ENCODE assay signal across 9 mouse cellular contexts in genomic region chr2:176798312-176798711, GRCm38 (mm10). TPM values are rescaled to one million over a fixed set of nuclear protein-coding genes. Genes with fewer than 3 reads are reported as not detected.
DNase-seq lines count a peak whose midpoint lies in the region; ATAC-seq and TF ChIP-seq lines count a peak whose summit lies in the region.
"Not testable (repeated sequence)": the region's sequence is repeated elsewhere in the genome, so short reads cannot be mapped to it uniquely, and the experiment has no call there.
"Had no signal": no experiment of that assay in that cellular context is flagged by ENCODE, and none has a peak within 500 bp of the region (broad histone marks: within the 10 kb centered on the region; RNA-seq: fewer than 3 reads in every experiment).

Gm14295 (plus strand) TSS chr2:176798612.

- TF ChIP-seq CTCF in lung, embryonic 14.5 days (IDR thresholded peaks at IDR 0.05; ENCODE audit: low read depth) = not testable (repeated sequence)

- H3K36me3 ChIP-seq in forebrain, embryonic 16.5 days (ENCODE audit: control insufficient read depth, insufficient read depth); hindbrain, embryonic 10.5 days; kidney, embryonic 16.5 days (ENCODE audit: insufficient read depth, low read length); lung, embryonic 14.5 days (ENCODE audit: insufficient read depth); myocyte (ENCODE audit: control insufficient read depth, insufficient read depth): not testable (repeated sequence)

- intact Hi-C loops in left cerebral cortex, postnatal 36 days (cut with DNase I) = not testable (repeated sequence)

- WGBS in forebrain, embryonic 16.5 days = no CpG with 5 or more reads among the region's 6 CpGs
- no CpG with 5 or more reads among the region's 6 CpGs for WGBS in hindbrain, embryonic 10.5 days
- WGBS in kidney, embryonic 16.5 days = no CpG with 5 or more reads among the region's 6 CpGs
- no CpG with 5 or more reads among the region's 6 CpGs for WGBS in lung, embryonic 14.5 days

- 0 out of 2 replicates have a peak within 1 kb of the TSS, but pooled peaks have one; percentile 29 for H3K9ac ChIP-seq in forebrain, embryonic 16.5 days (replicated peaks; ENCODE audit: low read depth, low read length)
- H3K9ac ChIP-seq in kidney, embryonic 16.5 days (replicated peaks; ENCODE audit: low read length) = peak within 1 kb of the TSS; percentile 54; the same call in 1 of the 2 replicates
- not testable (repeated sequence) for H3K9ac ChIP-seq in lung, embryonic 14.5 days

- H3K4me1 ChIP-seq in forebrain, embryonic 16.5 days (replicated peaks; ENCODE audit: control insufficient read depth, insufficient read depth, low read length); hindbrain, embryonic 10.5 days (replicated peaks); kidney, embryonic 16.5 days (ENCODE audit: insufficient read depth, low read length); lung, embryonic 14.5 days (ENCODE audit: insufficient read depth): not testable (repeated sequence)

- not testable (repeated sequence) for TF ChIP-seq POLR2A in myocyte (IDR thresholded peaks at IDR 0.05; ENCODE audit: insufficient read length, low read depth)

- peak within 1 kb of the TSS; percentile 39 for H3K4me3 ChIP-seq in forebrain, embryonic 16.5 days (replicated peaks; ENCODE audit: low read length)
- H3K4me3 ChIP-seq in hindbrain, embryonic 10.5 days = peak within 1 kb of the TSS; percentile 51
- H3K4me3 ChIP-seq in kidney, embryonic 16.5 days (ENCODE audit: low read length) = peak within 1 kb of the TSS; percentile 48
- H3K4me3 ChIP-seq in lung, embryonic 14.5 days (ENCODE audit: low read depth, low read length) = peak within 1 kb of the TSS; percentile 38
- H3K4me3 ChIP-seq in myocyte = peak within 1 kb of the TSS; percentile 21

- not testable (repeated sequence) for H3K9me3 ChIP-seq in forebrain, embryonic 16.5 days (ENCODE audit: control insufficient read depth, low read length); hindbrain, embryonic 10.5 days; kidney, embryonic 16.5 days (ENCODE audit: low read length); lung, embryonic 14.5 days (ENCODE audit: low read depth, low read length)

- not testable (repeated sequence) for H3K27ac ChIP-seq in forebrain, embryonic 16.5 days (ENCODE audit: low read length); hindbrain, embryonic 10.5 days; kidney, embryonic 16.5 days (ENCODE audit: low read length); lung, embryonic 14.5 days (ENCODE audit: low read depth)

- DNase-seq in hindbrain, embryonic 10.5 days (ENCODE audit: low spot score); left cerebral cortex, postnatal 36 days (ENCODE audit: low spot score in 2 of 2); lung, embryonic 14.5 days; thymus, postnatal 0 days (ENCODE audit: low spot score): not testable (repeated sequence)

- H3K79me2 ChIP-seq in myocyte (ENCODE audit: control insufficient read depth, insufficient read depth) = not testable (repeated sequence)

- H3ac ChIP-seq in myocyte (ENCODE audit: control insufficient read depth, insufficient read length) = not testable (repeated sequence)

- H3K4me2 ChIP-seq in forebrain, embryonic 16.5 days (ENCODE audit: low read length) = peak within 1 kb of the TSS; percentile 37
- H3K4me2 ChIP-seq in kidney, embryonic 16.5 days (replicated peaks; ENCODE audit: low read depth, low read length) = peak within 1 kb of the TSS; percentile 36; the same call in 1 of the 2 replicates
- 0 out of 2 replicates have a peak within 1 kb of the TSS, but pooled peaks have one; percentile 33 for H3K4me2 ChIP-seq in lung, embryonic 14.5 days
- H3K4me2 ChIP-seq in myocyte (ENCODE audit: low read depth) = not testable (repeated sequence)

- H3K27me3 ChIP-seq in forebrain, embryonic 16.5 days (replicated peaks; ENCODE audit: control insufficient read depth, insufficient read depth, low read length); hindbrain, embryonic 10.5 days (ENCODE audit: insufficient read depth, poor library complexity, severe bottlenecking); kidney, embryonic 16.5 days (ENCODE audit: insufficient read depth, low read length); lung, embryonic 14.5 days (ENCODE audit: insufficient read depth, low read length); myocyte (ENCODE audit: control insufficient read depth, insufficient read depth, insufficient read length): not testable (repeated sequence)

- ATAC-seq in common myeloid progenitor, adult 5-6 weeks (replicated peaks; ENCODE audit: low read depth, poor library complexity, severe bottlenecking); forebrain, embryonic 16.5 days; kidney, embryonic 16.5 days (ENCODE audit: low FRiP score, low TSS enrichment); lung, embryonic 14.5 days (ENCODE audit: insufficient read depth): not testable (repeated sequence)

RNA-seq across cellular contexts. Expression of gene Gm14295, which starts in this region (rescaled TPM):
- 9.3 and 16.1 TPM in 2 replicates for total RNA-seq in common myeloid progenitor, adult 5-6 weeks (2017)
- polyA plus RNA-seq in forebrain, embryonic 16.5 days (2015; fragmentation: Nextera tagmentation; extraction: Ambion mirVana) = 8.3 and 10.1 TPM in 2 replicates
- 10.6 and 12.2 TPM in 2 replicates for polyA plus RNA-seq in hindbrain, embryonic 10.5 days (2016; fragmentation: Nextera tagmentation; extraction: Ambion mirVana)
- polyA plus RNA-seq in kidney, embryonic 16.5 days (2015; fragmentation: Nextera tagmentation; extraction: Ambion mirVana) = 12.4 and 12.8 TPM in 2 replicates
- total RNA-seq in left cerebral cortex, postnatal 36 days (2021) = 10 to 100 TPM; 16.6 to 20.1 TPM
- 16.3 and 19.1 TPM in 2 replicates for polyA plus RNA-seq in lung, embryonic 14.5 days (2014; fragmentation: Nextera tagmentation; extraction: Ambion mirVana)
- polyA plus RNA-seq in myocyte (2012; fragmentation: generic; extraction: Trizol) = 7.2 TPM
- 14.4 and 15.3 TPM in 2 replicates for polyA plus RNA-seq in thymus, postnatal 0 days (2015; fragmentation: Nextera tagmentation; extraction: Ambion mirVana)
- total RNA-seq: monocyte, adult 5-6 weeks had no signal
